Mouse (Mus musculus) heart, embryonic 11.5 days (tissue): ENCODE results near the gene Vmp1. TPM values are rescaled to one million over a fixed set of nuclear protein-coding genes. Genes with fewer than 3 reads are reported as not detected.

ENCODE experiments used
- ATAC-seq: fragments of 200-750 bp; cut with Nextera tagmentation; replicated peaks from 2 replicates; pipeline ENCODE4 v1.8.0; 2017; ENCODE audit warnings: moderate library complexity; ENCODE audit not compliant: insufficient number of reproducible peaks, low FRiP score, low TSS enrichment
- H3K27ac ChIP-seq: fragments of 300-500 bp; sonication (generic); 2 replicates; pipeline ENCODE4 v1.5.1; 2014; ENCODE audit warnings: mild to moderate bottlenecking, low read depth, low read length
- H3K27me3 ChIP-seq: fragments of 300-500 bp; sonication (generic); 2 replicates; pipeline ENCODE4 v1.6.1; 2014; ENCODE audit warnings: mild to moderate bottlenecking, low read length, mixed read lengths; ENCODE audit not compliant: control insufficient read depth, insufficient read depth
- H3K36me3 ChIP-seq: fragments of 300-500 bp; sonication (generic); 2 replicates; pipeline ENCODE4 v1.6.1; 2014; ENCODE audit warnings: mild to moderate bottlenecking, low read length, moderate library complexity, mixed read lengths; ENCODE audit not compliant: control insufficient read depth, insufficient read depth
- H3K4me1 ChIP-seq: fragments of 300-500 bp; sonication (generic); 2 replicates; pipeline ENCODE4 v1.6.1; 2014; ENCODE audit warnings: low read length; ENCODE audit not compliant: control insufficient read depth, insufficient read depth
- H3K4me2 ChIP-seq: fragments of 300-500 bp; sonication (generic); 2 replicates; pipeline ENCODE4 v1.6.1; 2014; ENCODE audit warnings: mild to moderate bottlenecking, moderate library complexity
- H3K4me3 ChIP-seq: fragments of 300-500 bp; sonication (generic); 2 replicates; pipeline ENCODE4 v1.5.1; 2014; ENCODE audit warnings: low read depth, low read length
- H3K9ac ChIP-seq: fragments of 300-500 bp; sonication (generic); 2 replicates; pipeline ENCODE4 v1.6.1; 2014; ENCODE audit warnings: mild to moderate bottlenecking, low read depth, low read length, moderate library complexity
- H3K9me3 ChIP-seq: fragments of 300-500 bp; sonication (generic); replicated peaks from 2 replicates; pipeline ENCODE4 v1.6.1; 2016; ENCODE audit warnings: low read length; ENCODE audit not compliant: control insufficient read depth
- WGBS: fragments of 180-500 bp; shearing (Covaris S2); extraction: QIAGEN DNeasy Blood & Tissue Kit; methylation state at CpG from one replicate; pipeline ENCODE4 v1.1.7; 2014; ENCODE audit not compliant: insufficient replicate concordance; 5-methylcytosine and 5-hydroxymethylcytosine counted together
- polyA plus RNA-seq: library from polyadenylated mRNA; unstranded; fragments of >200 nt; fragmentation: Nextera tagmentation; extraction: Ambion mirVana; gene quantifications from 2 replicates; pipeline ENCODE4 v1.2.1, GENCODE M21; 2014

The Vmp1 gene
- polyA plus RNA-seq, 1 experiment from 2014 or later: 112 TPM

DNA sequence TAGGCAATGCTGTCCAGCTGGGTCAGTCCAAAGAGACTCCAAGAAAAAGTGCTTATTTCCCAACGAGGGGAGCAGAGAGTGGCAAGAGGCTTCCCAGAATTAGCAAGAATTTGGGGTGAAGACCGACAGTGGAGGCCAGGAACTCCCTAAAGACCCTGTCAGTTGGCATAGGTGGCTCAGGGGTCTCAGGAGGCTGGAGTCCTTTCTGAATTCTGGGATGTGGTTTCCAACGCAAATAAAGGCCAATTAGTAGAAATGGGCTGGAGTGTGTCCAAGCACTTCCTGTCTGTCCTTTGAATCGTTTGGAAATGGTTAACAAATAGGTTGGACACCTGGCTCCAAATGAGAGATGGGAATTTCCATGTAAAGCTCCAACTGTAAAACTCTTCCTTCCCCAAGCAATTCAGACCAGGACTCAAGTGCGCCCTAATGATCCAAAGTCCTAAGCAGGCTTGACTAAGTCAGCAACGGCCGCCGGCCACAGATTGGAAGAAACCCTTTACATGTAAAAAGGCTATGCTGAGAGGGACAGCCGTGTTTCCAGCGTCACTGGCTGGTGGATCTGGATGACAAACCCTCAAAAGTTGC lies 103.8 kb downstream of the Vmp1 start:
- WGBS: 81% methylated on average over 10 of the region's 10 CpGs
- Histone ChIP-seq H3K4me2 (no peak overlapping the region), H3K9ac (no peak overlapping the region), H3K36me3 (no peaks in the 10 kb centered on the region), H3K4me3 (no peak overlapping the region), H3K9me3 (no peaks in the 10 kb centered on the region), H3K27ac (no peak overlapping the region), H3K4me1 (peaks cover 34% of the 10 kb centered on the region), H3K27me3 (no peaks in the 10 kb centered on the region)
- ATAC-seq: no peak

DNA sequence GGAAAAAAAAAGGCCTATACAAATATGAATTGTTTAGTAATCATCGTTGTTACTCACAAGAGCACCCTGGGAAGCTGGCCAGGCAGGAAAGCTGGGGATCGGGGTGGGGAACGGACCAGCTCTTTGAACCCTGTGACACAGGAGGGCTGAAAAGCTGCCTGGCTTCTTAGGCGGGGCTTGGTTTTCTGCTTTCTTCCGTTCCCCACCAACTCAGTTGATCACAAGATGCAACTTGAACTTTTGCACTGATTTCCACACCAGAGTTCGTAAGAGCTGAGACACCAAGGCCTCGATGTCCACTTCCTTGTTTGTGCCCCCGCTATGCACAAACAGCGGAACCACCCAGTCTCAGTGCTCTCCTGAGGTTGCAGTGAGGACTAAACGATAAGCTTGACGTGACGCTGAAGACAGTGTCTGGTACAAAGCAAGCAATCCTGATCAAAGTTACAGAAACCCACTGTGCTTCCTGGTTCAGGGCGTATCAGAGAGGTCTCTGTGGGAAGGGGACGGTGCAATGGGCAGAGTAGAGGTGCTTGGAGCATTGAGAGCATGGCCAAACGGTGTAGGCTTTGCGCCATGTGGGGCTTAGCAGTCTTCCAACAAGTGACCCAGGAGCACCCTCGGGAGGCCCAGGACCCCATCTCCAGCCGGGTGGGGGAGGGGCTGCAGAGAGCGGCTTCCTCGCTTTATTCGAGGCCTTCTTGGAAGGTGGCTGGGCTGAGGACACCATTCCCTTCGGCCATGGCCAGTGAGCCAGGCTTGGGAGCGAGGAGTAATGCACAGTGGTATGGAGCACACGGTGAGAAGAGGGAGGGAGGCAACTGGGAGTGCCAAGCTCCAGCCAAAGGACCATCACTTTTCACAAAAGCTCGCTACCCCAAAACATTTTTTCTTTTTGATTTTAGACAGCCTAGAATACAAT lies 104.6 kb downstream of the Vmp1 start:
- Histone ChIP-seq H3K4me3 (no peak overlapping the region), H3K9me3 (no peaks in the 10 kb centered on the region), H3K27me3 (no peaks in the 10 kb centered on the region), H3K4me2 (no peak overlapping the region), H3K36me3 (no peaks in the 10 kb centered on the region), H3K9ac (no peak overlapping the region), H3K4me1 (peaks cover 33% of the 10 kb centered on the region), H3K27ac (no peak overlapping the region)
- no peak for ATAC-seq
- WGBS: 60% methylated on average over 25 of the region's 25 CpGs

DNA sequence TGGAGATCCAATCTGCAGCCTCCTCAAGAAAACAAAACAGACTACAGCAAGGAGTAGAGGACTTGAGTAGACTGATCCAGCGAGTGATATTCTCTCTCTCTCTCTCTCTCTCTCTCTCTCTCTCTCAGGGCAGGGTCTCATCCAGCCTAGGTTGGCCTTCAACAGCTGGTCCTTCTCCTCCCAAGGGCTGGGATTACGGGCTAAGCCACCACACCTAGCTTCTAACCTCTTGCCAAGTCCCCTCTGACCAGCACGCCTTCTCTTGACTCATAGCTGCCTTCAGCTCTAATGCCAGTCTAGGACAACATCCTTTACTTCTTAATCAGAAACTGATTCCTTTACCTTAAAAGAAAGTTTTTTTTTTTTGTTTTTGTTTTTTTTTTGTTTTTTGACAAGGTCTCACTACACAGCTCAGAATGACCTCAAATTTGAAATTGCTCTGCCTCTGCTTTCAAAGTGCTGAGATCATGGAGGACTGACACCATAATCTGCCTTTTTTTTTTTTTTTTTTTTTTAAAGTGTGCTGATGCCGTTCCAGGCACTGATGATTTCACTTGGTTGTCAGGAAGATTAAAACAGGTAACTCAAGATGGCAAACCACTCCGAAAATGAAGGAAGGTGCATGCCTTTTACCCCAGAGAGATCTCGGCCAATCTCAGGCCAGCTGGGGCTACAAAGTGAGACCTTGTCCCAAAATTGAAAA lies 105.4 kb downstream of the Vmp1 start:
- Histone ChIP-seq H3K27ac (no peak overlapping the region), H3K4me2 (no peak overlapping the region), H3K27me3 (no peaks in the 10 kb centered on the region), H3K9me3 (no peaks in the 10 kb centered on the region), H3K4me3 (no peak overlapping the region), H3K36me3 (no peaks in the 10 kb centered on the region), H3K4me1 (peaks cover 32% of the 10 kb centered on the region), H3K9ac (no peak overlapping the region)
- WGBS: 77% methylated on average over 6 of the region's 6 CpGs
- ATAC-seq: no peak

GRCm38 (mm10) chr11:86577231-86577630 lies 106.4 kb downstream of the Vmp1 start:
- ATAC-seq: no peak; the same call in 1 of the 2 replicates
- Histone ChIP-seq H3K4me1 (peaks cover 32% of the 10 kb centered on the region), H3K27me3 (no peaks in the 10 kb centered on the region), H3K27ac (peak overlapping the region; percentile 46; the same call in 1 of the 2 replicates), H3K9ac (no peak overlapping the region), H3K9me3 (no peaks in the 10 kb centered on the region), H3K4me2 (no peak overlapping the region), H3K36me3 (no peaks in the 10 kb centered on the region), H3K4me3 (no peak overlapping the region)
- 43% methylated on average over 4 of the region's 4 CpGs for WGBS

DNA sequence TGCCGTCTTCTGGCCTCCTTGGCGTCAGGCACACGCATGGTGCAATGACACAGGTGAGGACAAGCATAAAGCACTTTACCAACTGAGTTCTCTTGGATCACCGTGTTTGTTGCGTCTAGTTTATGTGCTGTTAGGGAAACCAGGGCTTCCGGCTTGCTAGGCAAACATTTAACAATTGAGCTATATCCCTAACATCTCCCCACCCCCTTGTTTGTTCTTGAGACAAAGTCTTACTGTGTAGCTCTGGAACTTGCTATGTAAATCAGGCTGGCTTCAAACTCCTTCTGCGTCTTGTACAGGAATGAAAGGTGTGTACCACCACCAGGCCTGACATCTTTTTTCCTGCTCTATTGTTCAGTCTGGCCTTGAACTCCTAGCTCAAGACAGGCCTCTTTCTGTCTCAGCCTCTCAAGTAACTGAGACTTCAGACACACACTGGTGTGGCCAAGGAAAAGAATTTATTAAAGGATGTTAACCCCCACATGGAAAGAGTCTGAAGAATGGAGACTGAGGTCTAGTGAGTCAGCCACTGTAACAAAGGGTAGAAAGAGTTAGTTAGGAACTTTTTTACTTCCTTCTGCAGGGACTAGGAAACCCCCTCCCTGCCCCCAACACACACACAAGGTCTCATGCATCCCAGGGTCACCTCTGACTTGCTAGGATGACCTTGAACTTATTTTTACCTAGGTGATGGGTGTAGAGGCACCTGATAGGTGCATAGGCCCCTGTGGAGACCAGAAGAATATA lies 107.8 kb downstream of the Vmp1 start:
- Histone ChIP-seq H3K27me3 (no peaks in the 10 kb centered on the region), H3K4me3 (no peak overlapping the region), H3K9ac (no peak overlapping the region), H3K27ac (no peak overlapping the region), H3K9me3 (no peaks in the 10 kb centered on the region), H3K4me2 (no peak overlapping the region), H3K36me3 (no peaks in the 10 kb centered on the region), H3K4me1 (peaks cover 31% of the 10 kb centered on the region)
- no peak for ATAC-seq
- 79% methylated on average over 7 of the region's 7 CpGs for WGBS

DNA sequence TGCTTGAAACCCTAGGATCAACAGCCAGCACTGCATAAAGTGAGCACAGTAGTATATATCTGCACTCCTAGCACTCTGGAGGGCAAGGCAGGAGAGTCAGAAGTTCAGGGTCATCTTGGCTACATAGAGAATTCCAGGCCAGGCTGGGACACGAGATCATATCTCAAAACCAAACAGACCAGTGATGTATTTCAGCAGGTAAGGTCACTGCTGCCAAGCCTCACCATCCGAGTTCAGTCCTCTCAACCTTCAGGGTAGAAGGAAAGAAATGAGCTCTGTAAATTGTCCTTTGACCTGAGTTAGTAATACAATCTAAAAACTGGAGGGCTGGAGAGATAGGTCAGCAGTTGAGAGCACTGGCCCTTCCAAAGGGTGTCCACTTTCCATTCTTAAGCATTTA lies 109.2 kb downstream of the Vmp1 start:
- Histone ChIP-seq H3K27me3 (no peaks in the 10 kb centered on the region), H3K9me3 (no peaks in the 10 kb centered on the region), H3K4me2 (no peak overlapping the region), H3K4me3 (no peak overlapping the region), H3K27ac (no peak overlapping the region), H3K9ac (no peak overlapping the region), H3K36me3 (no peaks in the 10 kb centered on the region), H3K4me1 (peaks cover 30% of the 10 kb centered on the region)
- no peak for ATAC-seq
- WGBS: 43% methylated on average over 2 of the region's 2 CpGs

GRCm38 (mm10) chr11:86573646-86574231 lies 109.9 kb downstream of the Vmp1 start:
- WGBS: 84% methylated on average over 6 of the region's 6 CpGs
- H3K4me3 ChIP-seq: no peak overlapping the region

GRCm38 (mm10) chr11:86572623-86573022 lies 111.0 kb downstream of the Vmp1 start:
- H3K27me3 ChIP-seq: no peaks in the 10 kb centered on the region
- H3K27ac ChIP-seq: no peak overlapping the region
- 75% methylated on average over 2 of the region's 2 CpGs for WGBS
- H3K4me2 ChIP-seq: no peak overlapping the region
- H3K9me3 ChIP-seq: no peaks in the 10 kb centered on the region
- no peaks in the 10 kb centered on the region for H3K36me3 ChIP-seq
- no peak overlapping the region for H3K4me3 ChIP-seq
- peaks cover 23% of the 10 kb centered on the region for H3K4me1 ChIP-seq
- H3K9ac ChIP-seq: no peak overlapping the region
- ATAC-seq: no peak

More at GRCm38 (mm10) chr11:86573646-86574231, 109.9 kb downstream of the Vmp1 start:
- H3K4me2 ChIP-seq: no peak overlapping the region
- ATAC-seq: no peak
- H3K27me3 ChIP-seq: no peaks in the 10 kb centered on the region
- H3K9me3 ChIP-seq: no peaks in the 10 kb centered on the region
- no peaks in the 10 kb centered on the region for H3K36me3 ChIP-seq
- no peak overlapping the region for H3K27ac ChIP-seq
- H3K9ac ChIP-seq: no peak overlapping the region
- H3K4me1 ChIP-seq: peaks cover 26% of the 10 kb centered on the region
